Mouse (Mus musculus): ENCODE data around the gene Agr2.

- TF ChIP-seq CTCF (conservative IDR thresholded peaks at IDR 0.05; ENCODE audit: low read length) (no peak), NANOG (IDR thresholded peaks at IDR 0.05; ENCODE audit: borderline replicate concordance, low read length) (no peak)
Observed at GRCm38 (mm10) chr12:36039541-36040084, 46.9 kb downstream of the Agr2 start.

Measured in E14TG2a.4 (cell line).